Mouse (Mus musculus): ENCODE measurements around the gene Kiss1.
"Not testable (repeated sequence)": the region's sequence is repeated elsewhere in the genome, so short reads cannot be mapped to it uniquely, and the experiment has no call there.

Kiss1 gene

GRCm38 (mm10) chr1:133317149-133317548 lies 4.5 kb upstream of the Kiss1 start:
- DNase-seq (ENCODE audit: low read depth, low spot score) = no peak

- DNase-seq (ENCODE audit: low read depth, low spot score) = no peak
Measured at GRCm38 (mm10) chr1:133323333-133323732, 1.7 kb downstream of the Kiss1 start.

DNA sequence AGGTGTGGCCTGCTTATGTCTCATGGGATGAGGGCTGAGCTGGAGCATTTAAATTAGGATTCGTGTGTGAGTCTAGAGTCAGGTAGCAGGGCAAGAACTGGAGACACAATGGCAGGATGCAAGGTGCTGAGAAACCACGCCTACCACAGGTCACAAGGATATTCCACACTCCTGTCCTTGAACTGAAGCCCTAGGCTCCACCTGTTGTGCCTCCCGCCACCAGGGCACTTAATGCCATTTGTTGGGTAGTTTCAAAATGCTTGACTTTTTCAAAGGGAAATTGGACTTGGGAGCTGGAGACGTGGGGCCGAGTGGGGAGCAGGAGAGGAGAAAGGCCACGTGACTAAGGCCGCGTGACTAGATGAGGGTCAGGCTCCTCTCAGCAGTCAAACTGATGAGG lies 4.3 kb downstream of the Kiss1 start:
- no peak for DNase-seq (ENCODE audit: low read depth, low spot score)

- no peak for DNase-seq (ENCODE audit: low read depth, low spot score)
Measured at GRCm38 (mm10) chr1:133327094-133327493, 5.4 kb downstream of the Kiss1 start.

- DNase-seq (ENCODE audit: low read depth, low spot score) = no peak
Measured at GRCm38 (mm10) chr1:133328299-133328795, 6.7 kb downstream of the Kiss1 start.

DNA sequence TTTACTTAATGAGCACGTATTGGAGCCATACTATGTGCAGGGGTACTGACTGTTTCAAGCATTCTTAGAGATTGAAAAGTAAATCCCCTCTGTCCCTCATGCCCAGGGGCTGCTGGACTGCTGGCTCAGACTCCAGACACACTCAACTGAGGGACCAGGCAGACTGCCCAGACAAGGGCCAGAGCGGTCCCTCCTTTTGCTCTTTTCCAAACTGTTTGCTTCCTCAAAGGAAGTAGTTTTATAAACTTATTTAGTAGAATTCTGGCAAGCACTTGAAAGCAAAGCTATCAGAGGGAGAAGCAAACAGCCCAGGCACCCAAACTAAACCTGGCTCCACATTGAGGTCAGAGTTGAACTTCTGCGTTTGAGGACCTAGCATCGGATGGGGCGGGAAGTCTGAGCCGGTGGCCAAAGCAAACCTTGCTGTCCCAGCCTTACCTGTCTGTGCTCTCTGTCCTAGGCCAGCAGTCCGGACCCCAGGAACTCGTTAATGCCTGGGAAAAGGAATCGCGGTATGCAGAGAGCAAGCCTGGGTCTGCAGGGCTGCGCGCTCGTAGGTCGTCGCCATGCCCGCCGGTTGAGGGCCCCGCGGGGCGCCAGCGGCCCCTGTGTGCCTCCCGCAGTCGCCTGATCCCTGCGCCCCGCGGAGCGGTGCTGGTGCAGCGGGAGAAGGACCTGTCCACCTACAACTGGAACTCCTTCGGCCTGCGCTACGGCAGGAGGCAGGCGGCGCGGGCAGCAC lies 7.4 kb downstream of the Kiss1 start:
- DNase-seq (ENCODE audit: low read depth, low spot score) = no peak

GRCm38 (mm10) chr1:133329638-133329964 lies 7.9 kb downstream of the Kiss1 start:
- no peak for DNase-seq (ENCODE audit: low read depth, low spot score)

- DNase-seq (ENCODE audit: low read depth, low spot score) = no peak
Measured at GRCm38 (mm10) chr1:133331142-133331541, 9.5 kb downstream of the Kiss1 start.

DNA sequence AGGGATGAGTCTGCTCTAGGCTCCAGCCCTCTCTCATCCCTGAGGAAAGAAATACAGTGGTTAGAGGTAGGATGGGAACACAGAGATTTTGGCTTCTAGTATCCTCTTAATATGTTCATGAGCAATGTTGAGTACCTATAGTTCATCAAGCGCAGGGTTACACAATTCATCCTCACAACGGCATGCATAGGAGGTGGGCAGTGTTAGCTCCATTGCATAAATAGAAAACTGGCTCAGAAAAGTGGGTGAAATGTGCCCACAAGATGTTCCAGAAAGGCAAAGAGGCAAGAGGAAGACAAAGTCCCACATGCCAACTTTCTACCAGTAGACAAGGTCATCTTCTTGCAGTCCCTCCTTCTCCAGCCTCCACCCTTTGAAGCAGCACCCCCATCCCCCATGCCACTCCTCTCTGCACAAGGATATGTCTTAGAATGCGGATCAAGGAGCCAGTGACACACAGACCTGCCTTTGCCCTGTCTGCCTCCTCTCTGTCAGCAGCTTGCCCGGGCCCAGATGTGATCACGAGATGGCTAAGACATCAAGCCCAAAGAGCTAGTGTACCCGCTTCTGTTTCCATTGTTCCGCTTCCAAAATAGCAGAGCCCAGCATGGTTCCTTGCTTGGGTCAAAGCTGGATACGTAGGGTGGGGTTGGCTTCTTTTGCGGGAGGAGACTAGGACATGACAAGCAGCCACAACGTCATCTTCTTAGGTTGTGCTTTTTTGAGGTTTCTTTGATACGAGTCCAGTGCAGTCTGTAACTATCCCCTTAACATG lies 11.2 kb downstream of the Kiss1 start:
- DNase-seq (ENCODE audit: low read depth, low spot score) = no peak

GRCm38 (mm10) chr1:133333937-133334336 lies 12.3 kb downstream of the Kiss1 start:
- DNase-seq (ENCODE audit: low read depth, low spot score) = no peak

GRCm38 (mm10) chr1:133340403-133340802 lies 18.7 kb downstream of the Kiss1 start:
- DNase-seq (ENCODE audit: low read depth, low spot score) = not testable (repeated sequence)

- DNase-seq (ENCODE audit: low read depth, low spot score) = no peak
Measured at GRCm38 (mm10) chr1:133344357-133344756, 22.7 kb downstream of the Kiss1 start.

- no peak for DNase-seq (ENCODE audit: low read depth, low spot score)
Measured at GRCm38 (mm10) chr1:133346531-133346930, 24.9 kb downstream of the Kiss1 start.

- DNase-seq (ENCODE audit: low read depth, low spot score) = no peak
Measured at GRCm38 (mm10) chr1:133347226-133347625, 25.6 kb downstream of the Kiss1 start.

DNA sequence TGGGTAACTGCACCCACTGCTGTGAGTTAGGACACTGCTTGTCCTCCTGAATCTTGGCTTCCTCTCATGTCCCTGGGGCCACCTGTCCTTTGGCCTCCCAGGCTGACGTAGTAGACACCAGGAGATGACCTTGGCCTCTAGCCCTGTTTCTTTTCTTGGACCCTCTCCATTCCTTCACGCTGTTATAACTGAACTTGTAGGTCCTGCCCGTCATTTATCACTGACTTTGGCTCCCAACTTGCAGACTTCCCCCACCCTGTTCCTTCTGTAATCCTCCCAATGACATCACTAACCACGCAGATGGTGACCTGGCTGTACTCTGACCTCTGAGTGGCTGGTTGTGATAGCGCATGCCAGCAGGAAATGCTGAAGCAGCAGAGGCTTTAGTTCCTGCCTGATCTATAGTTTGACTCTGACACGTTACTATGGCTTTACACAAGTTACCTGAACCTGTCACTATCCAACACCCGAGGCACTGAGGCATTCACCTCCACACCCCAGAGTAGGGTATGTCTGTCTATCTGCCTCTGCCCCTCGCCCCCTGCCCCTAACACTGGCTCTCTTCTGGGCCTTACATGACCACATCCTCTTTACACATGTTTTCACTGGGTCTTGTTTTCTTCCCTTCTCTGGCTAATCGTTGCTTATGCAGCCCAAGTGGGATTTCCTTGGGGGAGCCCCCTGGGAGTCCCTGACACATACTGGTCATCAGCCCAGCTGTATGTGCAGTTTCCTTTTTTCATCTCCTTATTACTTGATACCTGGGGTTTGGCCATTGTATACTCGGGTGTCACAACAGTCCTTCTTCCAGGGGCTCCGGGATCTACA lies 26.2 kb downstream of the Kiss1 start:
- no peak for DNase-seq (ENCODE audit: low read depth, low spot score)

GRCm38 (mm10) chr1:133350210-133350609 lies 28.5 kb downstream of the Kiss1 start, which contains the start of gene Ren1:
Gene Ren1 (plus strand): TSS chr1:133350510.
- DNase-seq (ENCODE audit: low read depth, low spot score) = no peak

- DNase-seq (ENCODE audit: low read depth, low spot score) = no peak
Measured at GRCm38 (mm10) chr1:133351762-133352161, 30.1 kb downstream of the Kiss1 start.

DNA sequence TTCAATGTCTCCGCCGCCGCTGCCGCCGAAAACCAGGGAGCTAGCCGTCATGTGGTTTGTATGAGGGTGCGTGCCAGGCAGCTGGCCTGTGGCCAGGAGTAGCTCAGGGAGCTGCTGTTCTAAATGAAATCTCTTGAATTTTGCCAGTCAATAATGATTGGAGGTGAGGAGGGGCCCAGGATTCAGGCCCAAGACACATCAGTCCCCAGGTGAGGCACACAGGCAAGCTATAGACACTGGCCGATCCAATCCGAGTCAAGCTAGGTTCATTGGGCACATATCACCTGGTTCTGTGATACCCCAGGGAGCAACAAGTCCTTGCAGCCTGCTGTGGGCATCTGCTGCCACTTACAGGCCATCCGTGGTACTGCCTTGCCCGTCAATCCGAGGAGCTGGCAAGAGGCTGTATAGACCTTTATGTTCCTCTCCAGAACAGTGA lies 31.7 kb downstream of the Kiss1 start:
- DNase-seq (ENCODE audit: low read depth, low spot score) = peak; percentile 45

- no peak for DNase-seq (ENCODE audit: low read depth, low spot score)
Measured at GRCm38 (mm10) chr1:133355469-133355868, 33.8 kb downstream of the Kiss1 start.

- DNase-seq (ENCODE audit: low read depth, low spot score) = no peak
Measured at GRCm38 (mm10) chr1:133355912-133356311, 34.2 kb downstream of the Kiss1 start.

GRCm38 (mm10) chr1:133356330-133356729 lies 34.7 kb downstream of the Kiss1 start:
- DNase-seq (ENCODE audit: low read depth, low spot score) = no peak

- DNase-seq (ENCODE audit: low read depth, low spot score) = no peak
Measured at GRCm38 (mm10) chr1:133361006-133361405, 39.3 kb downstream of the Kiss1 start.
